Mouse (Mus musculus) heart, adult 2 months (tissue): ENCODE results near the gene Olfr1024. TPM values are rescaled to one million over a fixed set of nuclear protein-coding genes. Genes with fewer than 3 reads are reported as not detected.

Experiments
- DNase-seq, 2 experiments: peaks; one replicate each; pipeline ENCODE4 v3.0.0; 2021
- H3K27ac ChIP-seq: fragments of 200-600 bp; 2 replicates; pipeline ENCODE4 v1.8.1; 2022
- H3K27me3 ChIP-seq: fragments of 200-500 bp; 2 replicates; pipeline ENCODE4 v1.6.1; 2012; ENCODE audit warnings: mild to moderate bottlenecking, low read length, inconsistent platforms, mixed read lengths; ENCODE audit not compliant: control insufficient read depth, insufficient read depth
- H3K36me3 ChIP-seq: fragments of 200-500 bp; 2 replicates; pipeline ENCODE4 v1.6.1; 2012; ENCODE audit warnings: low read length, inconsistent platforms; ENCODE audit not compliant: control insufficient read depth, insufficient read depth
- H3K4me1 ChIP-seq: fragments of 200-500 bp; 2 replicates; pipeline ENCODE4 v1.6.1; 2011; ENCODE audit warnings: low read length; ENCODE audit not compliant: control insufficient read depth, insufficient read depth
- H3K4me3 ChIP-seq: fragments of 200-600 bp; 2 replicates; pipeline ENCODE4 v1.8.1; 2022
- H3K79me2 ChIP-seq: fragments of 200-500 bp; replicated peaks from 2 replicates; pipeline ENCODE4 v1.6.1; 2012; ENCODE audit warnings: mild to moderate bottlenecking, inconsistent platforms, low read length, moderate library complexity, mixed read lengths; ENCODE audit not compliant: control insufficient read depth, insufficient read depth
- H3K9ac ChIP-seq: fragments of 200-500 bp; 2 replicates; pipeline ENCODE4 v1.6.1; 2012; ENCODE audit warnings: low read depth, mild to moderate bottlenecking, control low read depth, inconsistent platforms, low read length, mixed read lengths
- CTCF ChIP-seq: fragments of 200-600 bp; IDR thresholded peaks from 2 replicates; pipeline ENCODE4 v1.8.1; 2022; ENCODE audit warnings: antibody characterized with exemption, mild to moderate bottlenecking, moderate library complexity
- EP300 ChIP-seq: fragments of 200-500 bp; IDR thresholded peaks from 2 replicates; pipeline ENCODE4 v1.6.1; 2011; ENCODE audit warnings: low read depth, low read length, control low read depth; ENCODE audit not compliant: insufficient read depth
- POLR2A ChIP-seq: fragments of 200-500 bp; IDR thresholded peaks from 2 replicates; pipeline ENCODE4 v1.6.1; 2011; ENCODE audit warnings: mild to moderate bottlenecking, low read depth, low read length, control low read depth; ENCODE audit not compliant: insufficient read depth
- WGBS: fragments of 180-500 bp; shearing (Covaris S2); methylation state at CpG from one replicate; pipeline ENCODE4 v1.1.7; 2018; 5-methylcytosine and 5-hydroxymethylcytosine counted together
- intact Hi-C: fragments of 180-260 bp; cut with DNase I; formaldehyde crosslinking; loops from one replicate; pipeline ENCODE4 v1.15.1; 2025
- long read RNA-seq: library from polyadenylated mRNA; stranded (forward); transcript quantifications from one replicate; pipeline ENCODE4 v2.0.0, GENCODE M21; 2021
- polyA plus RNA-seq: library from polyadenylated mRNA; depleted of rRNA; stranded (reverse); fragments of >200 nt; gene quantifications from 2 replicates; pipeline ENCODE4 v1.2.3, GENCODE M21; 2012; rRNA removed
- total RNA-seq, 2 experiments: library from RNA; stranded (reverse); gene quantifications; 2 replicates each; pipeline ENCODE4 v1.2.3; 2021

Olfr1024 gene
- not detected for total RNA-seq
- polyA plus RNA-seq, result not detected in 2 replicates
- long read RNA-seq, result 0 reads

GRCm38 (mm10) chr2:85904952-85905351 lies at the start of gene Olfr1024:
Gene Olfr1024 (minus strand): TSS chr2:85905052.
- TF ChIP-seq CTCF (no peak), EP300 (no peak), POLR2A (no peak)
- intact Hi-C loops, result no loop called here
- Histone ChIP-seq H3K79me2 (no peaks in the 10 kb centered on the region), H3K4me3 (no peak within 1 kb of the TSS), H3K27ac (no peak within 1 kb of the TSS), H3K9ac (no peak within 1 kb of the TSS), H3K36me3 (no peaks in the 10 kb centered on the region), H3K4me1 (no peaks in the 10 kb centered on the region), H3K27me3 (no peaks in the 10 kb centered on the region)
- no peak for DNase-seq
- 78% methylated on average over 3 of the region's 3 CpGs for WGBS

- no peak for TF ChIP-seq CTCF
- no peak for TF ChIP-seq EP300
- TF ChIP-seq POLR2A, result no peak
- no peaks in the 10 kb centered on the region for H3K36me3 ChIP-seq
- no peaks in the 10 kb centered on the region for H3K27me3 ChIP-seq
- no peak within 1 kb of the TSS for H3K9ac ChIP-seq
- intact Hi-C loops, result no loop called here
- H3K4me3 ChIP-seq, result no peak within 1 kb of the TSS
- H3K4me1 ChIP-seq, result no peaks in the 10 kb centered on the region
- DNase-seq, result no peak
- no peak within 1 kb of the TSS for H3K27ac ChIP-seq
- H3K79me2 ChIP-seq, result no peaks in the 10 kb centered on the region
- 65% methylated on average over 1 of the region's 1 CpGs for WGBS
Observed at GRCm38 (mm10) chr2:85950137-85950536, 45.3 kb upstream of the Olfr1024 start, which contains the start of gene Olfr1028. Gene Olfr1028 (plus strand): TSS chr2:85950437.

GRCm38 (mm10) chr2:85921258-85921657 lies 16.4 kb upstream of the Olfr1024 start, which contains the start of gene Olfr1026:
Gene Olfr1026 (plus strand): TSS chr2:85921558.
- no peaks in the 10 kb centered on the region for H3K79me2 ChIP-seq
- no peak within 1 kb of the TSS for H3K9ac ChIP-seq
- intact Hi-C loops, result no loop called here
- no peaks in the 10 kb centered on the region for H3K27me3 ChIP-seq
- DNase-seq, result no peak
- H3K36me3 ChIP-seq, result no peaks in the 10 kb centered on the region
- no peaks in the 10 kb centered on the region for H3K4me1 ChIP-seq
- WGBS, result 72% methylated on average over 3 of the region's 3 CpGs
- H3K27ac ChIP-seq, result no peak within 1 kb of the TSS
- TF ChIP-seq EP300 (no peak), POLR2A (no peak), CTCF (no peak)
- no peak within 1 kb of the TSS for H3K4me3 ChIP-seq

- Histone ChIP-seq H3K27ac (no peak within 1 kb of the TSS), H3K36me3 (no peaks in the 10 kb centered on the region), H3K4me1 (no peaks in the 10 kb centered on the region), H3K79me2 (no peaks in the 10 kb centered on the region), H3K27me3 (no peaks in the 10 kb centered on the region), H3K9ac (no peak within 1 kb of the TSS), H3K4me3 (no peak within 1 kb of the TSS)
- no peak for TF ChIP-seq CTCF
- no peak for TF ChIP-seq POLR2A
- WGBS, result 27% methylated on average over 1 of the region's 1 CpGs
- DNase-seq, result no peak
- intact Hi-C loops, result no loop called here
Observed at GRCm38 (mm10) chr2:85914893-85915292, 10.0 kb upstream of the Olfr1024 start, which contains the start of gene Olfr1025-ps1. Gene Olfr1025-ps1 (plus strand): TSS chr2:85915193.

GRCm38 (mm10) chr2:85913197-85913596 lies 8.3 kb upstream of the Olfr1024 start:
- no peak for DNase-seq
- Histone ChIP-seq H3K27me3 (no peaks in the 10 kb centered on the region), H3K4me3 (no peak overlapping the region), H3K79me2 (no peaks in the 10 kb centered on the region), H3K9ac (no peak overlapping the region), H3K27ac (no peak overlapping the region), H3K36me3 (no peaks in the 10 kb centered on the region), H3K4me1 (no peaks in the 10 kb centered on the region)
- intact Hi-C loops, result no loop called here
- no peak for TF ChIP-seq CTCF
- TF ChIP-seq EP300, result no peak
- no peak for TF ChIP-seq POLR2A

- no peak for DNase-seq
- Histone ChIP-seq H3K27ac (no peak within 1 kb of the TSS), H3K9ac (no peak within 1 kb of the TSS), H3K4me3 (no peak within 1 kb of the TSS), H3K79me2 (no peaks in the 10 kb centered on the region), H3K4me1 (no peaks in the 10 kb centered on the region), H3K36me3 (no peaks in the 10 kb centered on the region), H3K27me3 (no peaks in the 10 kb centered on the region)
- 51% methylated on average over 2 of the region's 2 CpGs for WGBS
- TF ChIP-seq POLR2A, result no peak
- no peak for TF ChIP-seq EP300
- no peak for TF ChIP-seq CTCF
- intact Hi-C loops, result no loop called here
Observed at GRCm38 (mm10) chr2:85885340-85885739, 19.5 kb downstream of the Olfr1024 start, which contains the start of gene Olfr1023. Gene Olfr1023 (plus strand): TSS chr2:85885640.
